Mouse (Mus musculus) lung, postnatal 36 days (tissue): ENCODE results near the gene Gm8122.
"Not testable (repeated sequence)": the region's sequence is repeated elsewhere in the genome, so short reads cannot be mapped to it uniquely, and the experiment has no call there.

Experiments used
- DNase-seq: peaks from one replicate; pipeline ENCODE4 v3.0.0; 2022; ENCODE audit warnings: mixed read lengths

Gm8122 gene

GRCm38 (mm10) chr14:43235204-43235603, at the start of gene Gm8122:
Gene Gm8122, minus strand, starts transcription at chr14:43235304.
- DNase-seq: not testable (repeated sequence)

- not testable (repeated sequence) for DNase-seq
Measured at GRCm38 (mm10) chr14:43278681-43279080, 43.6 kb upstream of the Gm8122 start.

- DNase-seq: peak; percentile 13
Measured at GRCm38 (mm10) chr14:43278146-43278545, 43.0 kb upstream of the Gm8122 start.

GRCm38 (mm10) chr14:43277468-43277867, 42.4 kb upstream of the Gm8122 start:
- peak; percentile 1 for DNase-seq

- DNase-seq: peak; percentile 6
Measured at GRCm38 (mm10) chr14:43275752-43276151, 40.6 kb upstream of the Gm8122 start.

- not testable (repeated sequence) for DNase-seq
Measured at GRCm38 (mm10) chr14:43274986-43275511, 39.9 kb upstream of the Gm8122 start, which contains the start of gene Gm9732. Gene Gm9732, plus strand, starts transcription at chr14:43275036.

GRCm38 (mm10) chr14:43273161-43273560, 38.1 kb upstream of the Gm8122 start:
- not testable (repeated sequence) for DNase-seq

- DNase-seq: not testable (repeated sequence)
Measured at GRCm38 (mm10) chr14:43269211-43269610, 34.1 kb upstream of the Gm8122 start.

GRCm38 (mm10) chr14:43268521-43269084, 33.5 kb upstream of the Gm8122 start:
- not testable (repeated sequence) for DNase-seq

GRCm38 (mm10) chr14:43263421-43263820, 28.3 kb upstream of the Gm8122 start:
- DNase-seq: not testable (repeated sequence)

- not testable (repeated sequence) for DNase-seq
Measured at GRCm38 (mm10) chr14:43258349-43258748, 23.2 kb upstream of the Gm8122 start, which contains the start of gene Gm8126. Gene Gm8126, plus strand, starts transcription at chr14:43258649.

- DNase-seq: not testable (repeated sequence)
Measured at GRCm38 (mm10) chr14:43256511-43256910, 21.4 kb upstream of the Gm8122 start.

GRCm38 (mm10) chr14:43250549-43251253, 15.6 kb upstream of the Gm8122 start:
- DNase-seq: not testable (repeated sequence)

GRCm38 (mm10) chr14:43249611-43250170, 14.6 kb upstream of the Gm8122 start:
- not testable (repeated sequence) for DNase-seq

- DNase-seq: not testable (repeated sequence)
Measured at GRCm38 (mm10) chr14:43237769-43238168, 2.7 kb upstream of the Gm8122 start.
